Mouse (Mus musculus) olfactory bulb, adult 2 months (tissue): Measurements from ENCODE around the gene Stradb. TPM values are rescaled to one million over a fixed set of nuclear protein-coding genes. Genes with fewer than 3 reads are reported as not detected.

Experiments
- H3K27ac ChIP-seq: fragments of 200-500 bp; 2 replicates; pipeline ENCODE4 v1.5.1; 2012; ENCODE audit warnings: low read depth, low read length; ENCODE audit not compliant: insufficient read depth
- H3K4me1 ChIP-seq: fragments of 200-500 bp; 2 replicates; pipeline ENCODE4 v1.6.1; 2012; ENCODE audit warnings: low read length; ENCODE audit not compliant: control insufficient read depth, insufficient read depth
- H3K4me3 ChIP-seq: fragments of 200-500 bp; 2 replicates; pipeline ENCODE4 v1.5.1; 2012; ENCODE audit warnings: mild to moderate bottlenecking, low read depth, low read length, moderate library complexity; ENCODE audit not compliant: insufficient read depth
- CTCF ChIP-seq: fragments of 200-500 bp; IDR thresholded peaks from 2 replicates; pipeline ENCODE4 v1.5.1; 2012; ENCODE audit warnings: low read depth, mild to moderate bottlenecking, low read length, moderate library complexity; ENCODE audit not compliant: insufficient read depth
- POLR2A ChIP-seq: fragments of 200-500 bp; IDR thresholded peaks from 2 replicates; pipeline ENCODE4 v1.6.1; 2012; ENCODE audit warnings: mild to moderate bottlenecking, low read depth, low read length, moderate library complexity; ENCODE audit not compliant: insufficient read depth
- WGBS: fragments of 180-500 bp; shearing (Covaris S2); methylation state at CpG from one replicate; pipeline ENCODE4 v1.1.7; 2018; 5-methylcytosine and 5-hydroxymethylcytosine counted together
- polyA plus RNA-seq: library from polyadenylated mRNA; stranded (reverse); fragments of >200 nt; gene quantifications from 2 replicates; pipeline ENCODE4 v1.2.4, GENCODE M21; 2012; ENCODE audit warnings: low replicate concordance; ENCODE audit not compliant: missing spikeins, insufficient read depth, insufficient read length

Stradb gene
- polyA plus RNA-seq, result not detected in 2 replicates

GRCm38 (mm10) chr1:58973366-58974221 lies at the start of gene Stradb, which contains the start of gene Trak2:
Stradb (plus strand) TSS chr1:58973522.
Trak2 (minus strand) TSS chr1:58973430.
- WGBS, result under 1% methylated on average over 69 of the region's 69 CpGs
- Histone ChIP-seq H3K4me3 (peak within 1 kb of the TSS; percentile 75), H3K27ac (peak within 1 kb of the TSS; percentile 66), H3K4me1 (peaks cover 2% of the 10 kb centered on the region)
- TF ChIP-seq CTCF, result no peak
- TF ChIP-seq POLR2A, result peak; percentile 46; the same call in 1 of the 2 replicates

- WGBS, result 95% methylated on average over 5 of the region's 5 CpGs
- Histone ChIP-seq H3K4me1 (no peaks in the 10 kb centered on the region), H3K4me3 (no peak overlapping the region), H3K27ac (no peak overlapping the region)
- no peak for TF ChIP-seq POLR2A
- TF ChIP-seq CTCF, result no peak
These were observed 46.7 kb upstream of the Stradb start for GRCm38 (mm10) chr1:58926664-58927063.

GRCm38 (mm10) chr1:58936746-58937605 lies 36.3 kb upstream of the Stradb start:
- H3K4me1 ChIP-seq, result peaks cover 5% of the 10 kb centered on the region; the same call in 1 of the 2 replicates
- no peak overlapping the region for H3K27ac ChIP-seq
- no peak for TF ChIP-seq CTCF
- TF ChIP-seq POLR2A, result no peak
- H3K4me3 ChIP-seq, result no peak overlapping the region
- WGBS, result 59% methylated on average over 10 of the region's 10 CpGs

GRCm38 (mm10) chr1:58937606-58938099 lies 35.7 kb upstream of the Stradb start:
- 71% methylated on average over 9 of the region's 9 CpGs for WGBS
- peaks cover 5% of the 10 kb centered on the region; the same call in 1 of the 2 replicates for H3K4me1 ChIP-seq
- TF ChIP-seq CTCF, result no peak
- no peak for TF ChIP-seq POLR2A

GRCm38 (mm10) chr1:58945523-58945922 lies 27.8 kb upstream of the Stradb start:
- Histone ChIP-seq H3K4me1 (no peaks in the 10 kb centered on the region), H3K4me3 (no peak overlapping the region), H3K27ac (no peak overlapping the region)
- no peak for TF ChIP-seq POLR2A
- no peak for TF ChIP-seq CTCF
- WGBS, result 85% methylated on average over 2 of the region's 2 CpGs

More at GRCm38 (mm10) chr1:58937606-58938099, 35.7 kb upstream of the Stradb start:
- Histone ChIP-seq H3K4me3 (no peak overlapping the region), H3K27ac (no peak overlapping the region)

GRCm38 (mm10) chr1:58945960-58946670 lies 27.2 kb upstream of the Stradb start:
- WGBS, result 91% methylated on average over 7 of the region's 7 CpGs
- Histone ChIP-seq H3K4me1 (no peaks in the 10 kb centered on the region), H3K4me3 (no peak overlapping the region), H3K27ac (no peak overlapping the region)
- TF ChIP-seq POLR2A, result no peak

- Histone ChIP-seq H3K4me3 (no peak overlapping the region), H3K4me1 (peaks cover 2% of the 10 kb centered on the region; the same call in 1 of the 2 replicates), H3K27ac (no peak overlapping the region)
- TF ChIP-seq CTCF (no peak), POLR2A (no peak)
- WGBS, result 93% methylated on average over 9 of the region's 9 CpGs
These were observed 26.6 kb upstream of the Stradb start for GRCm38 (mm10) chr1:58946718-58947117.

GRCm38 (mm10) chr1:58949561-58950106 lies 23.7 kb upstream of the Stradb start:
- Histone ChIP-seq H3K4me1 (peaks cover 11% of the 10 kb centered on the region), H3K4me3 (no peak overlapping the region), H3K27ac (no peak overlapping the region)
- TF ChIP-seq POLR2A (no peak), CTCF (no peak)
- WGBS, result 73% methylated on average over 6 of the region's 6 CpGs
